Mouse (Mus musculus) liver, embryonic 13.5 days (tissue): Measurements from ENCODE around the gene Tctex1d2. TPM values are rescaled to one million over a fixed set of nuclear protein-coding genes. Genes with fewer than 3 reads are reported as not detected.

Source experiments
- ATAC-seq: fragments of 200-750 bp; cut with Nextera tagmentation; 2 replicates; pipeline ENCODE4 v1.8.0; 2017; ENCODE audit warnings: low read depth, mild to moderate bottlenecking, moderate number of reproducible peaks, moderate library complexity
- DNase-seq: peaks from one replicate; pipeline ENCODE4 v3.0.0; 2022
- H3K27ac ChIP-seq: fragments of 300-500 bp; sonication (generic); 2 replicates; pipeline ENCODE4 v1.5.1; 2015; ENCODE audit warnings: moderate library complexity, mild to moderate bottlenecking, inconsistent platforms
- H3K27me3 ChIP-seq: fragments of 300-500 bp; sonication (generic); 2 replicates; pipeline ENCODE4 v1.6.1; 2015; ENCODE audit warnings: mild to moderate bottlenecking, inconsistent platforms
- H3K36me3 ChIP-seq: fragments of 300-500 bp; sonication (generic); 2 replicates; pipeline ENCODE4 v1.6.1; 2015; ENCODE audit warnings: mild to moderate bottlenecking, inconsistent platforms
- H3K4me1 ChIP-seq: fragments of 300-500 bp; sonication (generic); replicated peaks from 2 replicates; pipeline ENCODE4 v1.6.1; 2015; ENCODE audit warnings: inconsistent platforms
- H3K4me2 ChIP-seq: fragments of 300-500 bp; sonication (generic); 2 replicates; pipeline ENCODE4 v1.6.1; 2015; ENCODE audit warnings: inconsistent platforms, mild to moderate bottlenecking, moderate library complexity
- H3K4me3 ChIP-seq: fragments of 300-500 bp; sonication (generic); replicated peaks from 2 replicates; pipeline ENCODE4 v1.5.1; 2015; ENCODE audit warnings: mild to moderate bottlenecking, inconsistent platforms
- H3K9ac ChIP-seq: fragments of 300-500 bp; sonication (generic); 2 replicates; pipeline ENCODE4 v1.6.1; 2015; ENCODE audit warnings: mild to moderate bottlenecking, inconsistent platforms
- H3K9me3 ChIP-seq: fragments of 300-500 bp; sonication (generic); replicated peaks from 2 replicates; pipeline ENCODE4 v1.6.1; 2016; ENCODE audit warnings: inconsistent platforms
- WGBS: fragments of 180-500 bp; shearing (Covaris S2); methylation state at CpG from one replicate; pipeline ENCODE4 v1.1.7; 2015; ENCODE audit not compliant: insufficient replicate concordance; 5-methylcytosine and 5-hydroxymethylcytosine counted together
- polyA plus RNA-seq: library from polyadenylated mRNA; unstranded; fragments of >200 nt; fragmentation: Nextera tagmentation; extraction: Ambion mirVana; gene quantifications from 2 replicates; pipeline ENCODE4 v1.2.1, GENCODE M21; 2015

Gene Tctex1d2
- polyA plus RNA-seq, 1 experiment from 2014 or later = 7.2 TPM

DNA sequence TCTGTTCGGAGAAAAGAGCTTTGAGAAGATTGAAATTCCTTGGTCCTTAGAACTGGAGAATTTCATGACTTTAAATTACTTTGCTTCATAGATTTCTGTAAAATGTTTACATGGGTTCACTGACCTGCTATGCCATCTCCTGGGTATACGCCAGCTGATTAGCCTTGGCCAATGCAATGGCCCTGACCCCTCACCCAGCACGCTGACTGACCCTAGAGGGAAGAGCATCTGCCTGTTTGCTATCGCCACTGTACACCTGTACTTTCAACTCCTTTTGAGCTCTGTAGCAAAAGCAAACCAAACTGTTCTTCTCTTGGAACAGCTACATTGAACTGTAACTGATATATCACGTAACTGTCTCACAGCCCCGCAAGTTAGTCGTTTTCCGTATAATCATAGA is 33.6 kb downstream of the Tctex1d2 start:
- no peak overlapping the region for H3K4me3 ChIP-seq
- DNase-seq = no peak
- 82% methylated on average over 8 of the region's 8 CpGs for WGBS
- no peaks in the 10 kb centered on the region for H3K9me3 ChIP-seq
- peaks cover 49% of the 10 kb centered on the region for H3K36me3 ChIP-seq
- peak overlapping the region; percentile 56 for H3K27ac ChIP-seq
- peaks cover 79% of the 10 kb centered on the region for H3K4me1 ChIP-seq
- no peak overlapping the region for H3K4me2 ChIP-seq
- ATAC-seq = no peak
- H3K9ac ChIP-seq = no peak overlapping the region
- no peaks in the 10 kb centered on the region for H3K27me3 ChIP-seq

DNA sequence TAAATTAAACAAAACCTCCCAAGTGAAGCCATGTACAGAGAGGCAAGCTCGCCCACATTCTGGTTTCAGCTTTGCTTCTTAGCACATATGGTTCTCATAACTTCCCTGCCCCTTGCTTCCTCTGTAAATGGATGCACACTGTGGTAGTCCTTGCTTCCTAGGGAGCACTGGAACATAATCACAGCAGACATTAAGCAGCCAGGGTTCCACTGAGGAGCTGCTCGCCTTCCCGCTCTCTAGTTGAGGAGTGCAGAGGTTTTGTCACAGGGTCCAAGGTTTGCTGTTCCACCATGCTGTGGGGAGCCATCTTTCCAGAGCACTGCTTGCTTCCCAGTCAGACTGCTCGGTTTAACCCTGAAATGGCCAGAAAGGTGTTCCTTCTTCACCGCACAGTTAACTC is 35.1 kb downstream of the Tctex1d2 start:
- H3K36me3 ChIP-seq = peaks cover 62% of the 10 kb centered on the region
- no peak for ATAC-seq
- peaks cover 66% of the 10 kb centered on the region for H3K4me1 ChIP-seq

DNA sequence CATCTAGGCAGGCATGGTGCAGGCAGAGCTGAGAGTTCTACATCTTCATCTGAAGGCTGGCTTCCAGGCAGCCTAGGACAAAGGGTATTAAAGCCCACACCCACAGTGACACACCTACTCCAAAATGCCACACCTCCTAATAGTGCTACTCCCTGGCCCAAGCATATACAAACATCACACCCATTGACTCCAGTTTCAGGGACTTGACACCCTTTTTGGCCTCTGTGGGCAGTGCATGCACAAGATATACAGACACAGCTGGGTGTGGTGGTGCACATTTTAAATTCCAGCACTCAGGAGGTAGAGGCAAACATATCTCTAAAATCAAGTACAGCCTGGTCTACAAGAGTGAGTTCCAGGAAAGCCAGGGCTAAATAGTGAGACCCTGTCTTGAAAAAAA is 36.6 kb downstream of the Tctex1d2 start:
- H3K27me3 ChIP-seq = no peaks in the 10 kb centered on the region
- peak; percentile 79 for ATAC-seq
- DNase-seq = peak; percentile 25
- peaks cover 64% of the 10 kb centered on the region for H3K36me3 ChIP-seq
- peak overlapping the region; percentile 36; the same call in 1 of the 2 replicates for H3K27ac ChIP-seq
- H3K4me3 ChIP-seq = no peak overlapping the region
- H3K4me2 ChIP-seq = no peak overlapping the region
- no peaks in the 10 kb centered on the region for H3K9me3 ChIP-seq
- no peak overlapping the region for H3K9ac ChIP-seq
- peaks cover 52% of the 10 kb centered on the region for H3K4me1 ChIP-seq

More for the DNA sequence above, 35.1 kb downstream of the Tctex1d2 start:
- H3K9ac ChIP-seq = no peak overlapping the region
- no peak overlapping the region for H3K4me2 ChIP-seq
- WGBS = 92% methylated on average over 5 of the region's 5 CpGs
- DNase-seq = no peak
- H3K4me3 ChIP-seq = no peak overlapping the region
- H3K27me3 ChIP-seq = no peaks in the 10 kb centered on the region
- H3K27ac ChIP-seq = no peak overlapping the region
- no peaks in the 10 kb centered on the region for H3K9me3 ChIP-seq

DNA sequence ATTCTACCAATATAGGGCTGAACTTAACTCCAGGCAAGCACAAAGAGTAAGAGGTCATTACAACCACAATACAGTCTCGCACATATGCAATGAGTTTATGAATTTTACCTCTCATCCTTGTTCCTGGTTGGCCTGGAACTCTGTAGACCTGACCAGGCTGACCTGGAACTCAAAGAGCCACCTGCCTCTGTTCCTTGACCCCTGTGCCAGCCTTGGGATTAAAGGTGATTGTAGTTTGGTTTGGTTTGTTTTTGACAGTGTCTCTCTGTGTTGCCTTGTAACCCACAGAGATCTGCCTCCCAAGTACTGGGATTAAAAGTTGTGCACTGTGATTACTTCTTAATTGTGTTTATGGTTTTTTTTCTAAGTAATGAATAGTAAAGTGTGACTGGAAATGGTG is 37.3 kb downstream of the Tctex1d2 start:
- H3K36me3 ChIP-seq = peaks cover 64% of the 10 kb centered on the region
- WGBS = 63% methylated on average over 1 of the region's 1 CpGs

DNA sequence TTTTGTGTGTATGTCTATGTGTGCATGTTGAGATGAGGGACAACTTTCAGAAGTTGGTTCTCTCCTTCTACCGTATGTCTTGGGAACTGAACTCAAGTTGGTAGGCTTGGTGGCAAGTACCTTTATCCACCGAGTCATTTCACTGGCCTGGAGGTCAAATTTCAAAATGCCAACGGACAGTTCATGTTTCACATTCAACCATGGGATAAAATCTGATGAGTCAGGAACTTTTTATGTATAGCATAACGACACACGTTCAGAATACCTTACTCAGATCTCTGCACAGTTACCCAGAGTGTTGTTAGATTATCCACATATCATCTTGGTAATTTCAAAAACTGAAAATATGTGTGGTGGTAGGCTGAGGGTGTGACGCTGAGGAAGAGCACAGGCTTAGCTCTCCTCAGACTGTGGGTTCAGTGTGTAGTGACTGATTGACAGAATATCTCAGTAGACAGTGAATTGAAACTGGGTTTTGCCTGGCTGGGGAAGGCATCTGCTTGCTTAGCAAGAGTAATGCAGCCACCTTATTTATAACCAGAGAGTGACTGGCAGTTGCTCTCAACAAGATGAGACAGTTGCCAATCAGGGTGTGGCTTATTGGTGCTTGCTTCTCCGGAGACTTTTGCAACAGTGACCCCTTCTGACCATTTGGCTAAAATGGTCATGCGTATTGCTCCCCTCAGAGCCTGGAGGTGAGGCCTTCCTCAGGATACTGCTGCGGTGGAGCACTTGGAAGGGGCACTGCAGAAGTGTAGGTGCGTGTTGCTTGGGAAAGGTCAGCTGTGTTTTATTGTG is 38.3 kb downstream of the Tctex1d2 start:
- H3K9me3 ChIP-seq = no peaks in the 10 kb centered on the region
- peak; percentile 65 for DNase-seq
- peak; percentile 62 for ATAC-seq
- peaks cover 62% of the 10 kb centered on the region for H3K36me3 ChIP-seq
- H3K27me3 ChIP-seq = no peaks in the 10 kb centered on the region
- H3K4me1 ChIP-seq = peaks cover 36% of the 10 kb centered on the region
- no peak overlapping the region for H3K4me3 ChIP-seq
- peak overlapping the region; percentile 48; the same call in 1 of the 2 replicates for H3K27ac ChIP-seq
- no peak overlapping the region for H3K4me2 ChIP-seq
- H3K9ac ChIP-seq = no peak overlapping the region
- WGBS = 53% methylated on average over 10 of the region's 10 CpGs

More for the DNA sequence above, 37.3 kb downstream of the Tctex1d2 start:
- Histone ChIP-seq H3K4me2 (no peak overlapping the region), H3K9me3 (no peaks in the 10 kb centered on the region), H3K4me1 (peaks cover 45% of the 10 kb centered on the region), H3K27ac (peak overlapping the region; percentile 51), H3K9ac (no peak overlapping the region), H3K27me3 (no peaks in the 10 kb centered on the region), H3K4me3 (no peak overlapping the region)
- DNase-seq (no peak), ATAC-seq (no peak)

DNA sequence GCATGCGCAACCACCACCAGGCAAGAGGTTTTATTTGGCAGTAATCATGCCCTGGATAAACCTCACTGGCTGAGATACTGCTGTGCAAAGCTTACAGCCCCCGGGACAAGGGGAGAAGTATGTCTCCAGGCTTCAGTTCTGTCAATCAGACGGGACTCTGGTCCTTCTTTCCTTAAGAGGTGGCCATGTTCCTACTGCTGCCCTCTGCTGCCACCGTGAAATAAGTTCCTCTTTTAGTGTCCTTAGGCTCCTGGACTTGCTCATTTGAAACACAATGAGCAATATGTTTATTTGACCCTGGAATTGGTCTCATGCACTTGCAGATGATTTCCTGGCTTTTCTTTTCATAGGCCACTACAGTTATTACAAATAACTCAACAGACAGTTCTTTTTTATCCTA is 41.0 kb downstream of the Tctex1d2 start:
- Histone ChIP-seq H3K36me3 (peaks cover 63% of the 10 kb centered on the region), H3K4me3 (no peak overlapping the region), H3K9me3 (no peaks in the 10 kb centered on the region), H3K4me2 (no peak overlapping the region), H3K4me1 (peaks cover 32% of the 10 kb centered on the region), H3K27me3 (no peaks in the 10 kb centered on the region), H3K9ac (no peak overlapping the region), H3K27ac (no peak overlapping the region)
- WGBS = 48% methylated on average over 4 of the region's 4 CpGs
- DNase-seq (no peak), ATAC-seq (no peak)

DNA sequence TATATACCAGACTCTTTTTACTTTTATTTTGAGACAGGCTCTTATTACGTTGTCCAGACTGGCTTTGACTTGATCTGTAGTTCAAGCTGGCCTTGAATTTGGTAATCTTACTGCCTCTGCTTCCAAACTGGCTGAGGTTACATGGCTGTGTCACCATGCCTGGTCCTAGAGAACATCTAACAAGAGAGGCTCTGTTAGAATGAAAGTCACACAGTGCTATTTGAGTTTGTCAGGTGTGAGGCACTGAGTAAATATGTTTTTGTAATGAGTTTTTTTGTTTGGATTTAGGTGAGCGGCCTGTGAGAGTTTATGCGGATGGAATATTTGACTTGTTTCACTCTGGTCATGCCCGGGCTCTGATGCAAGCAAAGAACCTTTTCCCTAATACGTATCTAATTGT is 42.2 kb downstream of the Tctex1d2 start:
- Histone ChIP-seq H3K9ac (no peak overlapping the region), H3K27ac (no peak overlapping the region), H3K36me3 (peaks cover 64% of the 10 kb centered on the region), H3K4me2 (no peak overlapping the region), H3K9me3 (no peaks in the 10 kb centered on the region), H3K27me3 (no peaks in the 10 kb centered on the region), H3K4me3 (no peak overlapping the region), H3K4me1 (peaks cover 21% of the 10 kb centered on the region)
- no peak for DNase-seq
- WGBS = 93% methylated on average over 5 of the region's 5 CpGs
- no peak for ATAC-seq

DNA sequence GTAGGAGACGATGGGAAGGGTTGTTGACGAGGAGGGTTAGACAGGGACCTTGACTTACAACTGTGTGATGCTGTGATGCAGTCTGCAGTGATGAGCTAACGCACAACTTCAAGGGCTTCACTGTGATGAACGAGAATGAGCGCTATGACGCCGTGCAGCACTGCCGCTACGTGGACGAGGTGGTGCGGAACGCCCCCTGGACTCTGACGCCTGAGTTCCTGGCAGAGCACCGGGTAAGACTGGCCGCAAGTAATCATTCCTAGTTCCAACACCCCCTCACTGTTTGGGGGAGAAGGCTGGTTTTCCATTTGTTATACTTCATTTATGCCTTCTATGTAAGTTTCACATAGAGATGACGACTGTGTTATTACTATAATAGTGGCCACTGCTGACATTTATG is 43.4 kb downstream of the Tctex1d2 start:
- Histone ChIP-seq H3K9me3 (no peaks in the 10 kb centered on the region), H3K4me3 (no peak overlapping the region), H3K9ac (no peak overlapping the region), H3K4me2 (no peak overlapping the region), H3K27me3 (no peaks in the 10 kb centered on the region), H3K27ac (no peak overlapping the region), H3K4me1 (peaks cover 11% of the 10 kb centered on the region), H3K36me3 (peaks cover 71% of the 10 kb centered on the region)
- DNase-seq = no peak
- 90% methylated on average over 16 of the region's 16 CpGs for WGBS
- no peak for ATAC-seq

DNA sequence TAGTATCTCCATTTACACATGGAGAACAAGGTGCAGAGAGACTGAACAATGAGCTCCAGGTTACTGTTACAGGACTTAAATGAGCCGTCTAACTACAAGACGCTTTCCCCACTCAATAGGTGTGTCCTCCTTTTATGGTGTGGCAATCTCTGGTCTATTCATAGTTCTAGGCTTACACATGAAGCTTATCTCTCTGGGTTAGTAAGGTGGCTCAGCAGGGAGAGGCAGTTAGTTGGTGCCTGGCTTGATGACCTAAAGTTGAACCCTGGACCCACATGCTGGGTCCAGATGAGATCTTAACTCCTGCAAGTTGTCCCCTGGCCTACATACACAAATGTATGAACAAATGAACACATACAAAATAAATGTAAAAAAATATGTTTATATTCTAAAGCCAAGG is 43.9 kb downstream of the Tctex1d2 start:
- Histone ChIP-seq H3K27me3 (no peaks in the 10 kb centered on the region), H3K9me3 (no peaks in the 10 kb centered on the region), H3K4me3 (no peak overlapping the region), H3K36me3 (peaks cover 72% of the 10 kb centered on the region), H3K4me2 (no peak overlapping the region), H3K4me1 (peaks cover 13% of the 10 kb centered on the region), H3K27ac (no peak overlapping the region), H3K9ac (no peak overlapping the region)
- ATAC-seq = peak; percentile 67
- WGBS = 24% methylated on average over 2 of the region's 2 CpGs
- no peak for DNase-seq

DNA sequence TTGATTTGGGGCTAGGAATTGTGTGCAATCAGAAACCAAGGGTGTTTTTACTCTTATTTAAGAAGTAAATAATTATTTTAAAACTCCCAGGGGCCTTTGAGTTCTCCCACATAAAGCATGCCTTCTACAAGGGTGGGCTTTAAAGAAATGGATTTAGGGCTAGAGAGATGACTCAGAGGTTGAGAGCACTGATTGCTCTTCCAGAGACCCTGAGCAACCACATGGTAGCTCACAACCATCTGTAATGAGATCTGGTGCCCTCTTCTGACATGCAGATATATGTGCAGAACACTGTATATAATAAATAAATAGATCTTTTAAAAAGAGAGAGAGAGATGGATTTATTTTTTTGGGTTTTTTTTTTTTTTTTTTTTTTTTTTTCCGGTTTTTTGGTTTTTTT is 45.4 kb downstream of the Tctex1d2 start:
- no peak for DNase-seq
- Histone ChIP-seq H3K36me3 (peaks cover 74% of the 10 kb centered on the region), H3K4me3 (no peak overlapping the region), H3K27me3 (no peaks in the 10 kb centered on the region), H3K4me2 (no peak overlapping the region), H3K9me3 (no peaks in the 10 kb centered on the region), H3K4me1 (peaks cover 15% of the 10 kb centered on the region), H3K27ac (no peak overlapping the region), H3K9ac (no peak overlapping the region)
- 0% methylated on average over 1 of the region's 1 CpGs for WGBS
- ATAC-seq = no peak

DNA sequence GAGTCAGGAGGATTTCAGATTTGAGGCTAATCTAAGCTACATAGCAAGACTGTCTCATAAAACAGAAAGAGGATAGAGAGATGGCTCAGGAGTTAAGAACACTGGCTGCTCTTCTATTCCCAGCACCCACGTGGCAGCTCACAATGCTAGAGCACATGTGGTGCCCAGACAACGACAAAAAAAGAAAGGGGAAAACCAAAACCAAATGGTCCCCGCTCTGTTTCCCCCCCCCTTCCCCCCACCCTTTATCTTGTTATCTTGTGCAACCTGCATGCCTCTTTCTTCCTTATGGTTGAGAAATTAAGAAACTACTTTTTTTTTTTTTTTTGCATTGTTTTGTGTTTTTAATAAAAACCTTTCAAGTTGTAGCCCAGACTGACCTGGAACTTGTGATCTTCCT is 49.0 kb downstream of the Tctex1d2 start:
- Histone ChIP-seq H3K27me3 (no peaks in the 10 kb centered on the region), H3K4me3 (no peak overlapping the region), H3K4me2 (no peak overlapping the region), H3K9me3 (no peaks in the 10 kb centered on the region), H3K27ac (no peak overlapping the region), H3K9ac (no peak overlapping the region), H3K36me3 (peaks cover 91% of the 10 kb centered on the region), H3K4me1 (peaks cover 10% of the 10 kb centered on the region)
- 13% methylated on average over 3 of the region's 3 CpGs for WGBS
- DNase-seq = no peak
- no peak for ATAC-seq
